Mouse (Mus musculus) liver, postnatal 0 days (tissue): ENCODE results near the gene Ptpn14.

Experiments used
- CTCF ChIP-seq: sonication (generic); IDR thresholded peaks from 2 replicates; pipeline ENCODE4 v1.5.1; 2016; ENCODE audit warnings: antibody characterized with exemption, low read depth
- EP300 ChIP-seq: IDR thresholded peaks from 2 replicates; pipeline ENCODE4 v1.6.1; 2016; ENCODE audit warnings: antibody characterized with exemption, low read depth, mild to moderate bottlenecking

GRCm38 (mm10) chr1:189707014-189707413 lies 21.1 kb upstream of the Ptpn14 start:
- no peak for TF ChIP-seq CTCF
- TF ChIP-seq EP300, result no peak
